Mouse (Mus musculus) heart, adult 2 months (tissue): ENCODE measurements at regions not wholly inside any gene's neighbourhood (a gene's known extent, or its start where the extent isn't known, plus 50 kb on each side); places are given as distances from the start of the nearest gene placed in this dataset.
A peak's percentile ranks its signal among the peaks of the same experiment; 100 is the strongest.

Source experiments
- CTCF ChIP-seq: fragments of 200-600 bp; IDR thresholded peaks from 2 replicates; pipeline ENCODE4 v1.8.1; 2022; ENCODE audit warnings: antibody characterized with exemption, mild to moderate bottlenecking, moderate library complexity
- EP300 ChIP-seq: fragments of 200-500 bp; IDR thresholded peaks from 2 replicates; pipeline ENCODE4 v1.6.1; 2011; ENCODE audit warnings: low read depth, low read length, control low read depth; ENCODE audit not compliant: insufficient read depth

- TF ChIP-seq EP300 (0 out of 2 replicates have a peak, but pooled peaks have one; percentile 8), CTCF (no peak)
These were observed 101.2 kb downstream of the Kdr start for GRCm38 (mm10) chr5:75876871-75877608.
